Mouse (Mus musculus): ENCODE results near the gene Eif5b. TPM values are rescaled to one million over a fixed set of nuclear protein-coding genes. Genes with fewer than 3 reads are reported as not detected.
"Not testable (repeated sequence)": the region's sequence is repeated elsewhere in the genome, so short reads cannot be mapped to it uniquely, and the experiment has no call there.

The Eif5b gene
- polyA plus RNA-seq, 1 experiment = 6.9 TPM

DNA sequence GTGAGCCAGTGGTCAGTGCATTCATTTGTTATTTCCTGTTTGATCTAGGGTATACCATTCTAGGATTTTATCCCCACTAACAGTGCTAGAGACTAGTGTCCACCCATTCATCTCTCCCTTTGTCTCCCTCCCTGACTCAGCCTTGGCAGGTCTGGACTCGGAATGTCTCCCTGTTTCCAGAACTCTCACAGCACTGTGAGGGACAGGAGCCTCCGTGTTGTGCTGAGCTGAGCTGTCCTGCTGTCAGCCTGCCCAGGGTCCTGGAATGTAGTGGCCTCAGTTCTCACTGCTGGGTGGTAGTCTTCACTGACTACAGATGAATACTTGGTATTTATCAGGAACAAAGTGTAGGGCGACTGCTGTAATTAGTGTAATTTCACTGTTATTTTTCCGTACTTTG, 37.7 kb downstream of the Eif5b start:
- no peak for DNase-seq
- no peak for TF ChIP-seq CTCF (IDR thresholded peaks at IDR 0.05; ENCODE audit: insufficient read depth, low read length)
- TF ChIP-seq POLR2A (IDR thresholded peaks at IDR 0.05; ENCODE audit: borderline replicate concordance, extremely low read depth, low read depth, low read length) = no peak
- Histone ChIP-seq H3K4me3 (replicated peaks; ENCODE audit: extremely low read depth, low read depth, low read length) (no peak overlapping the region), H3K4me1 (ENCODE audit: control insufficient read depth, insufficient read depth, low read length) (no peaks in the 10 kb centered on the region)
- 89% methylated on average over 4 of the region's 4 CpGs for WGBS

DNA sequence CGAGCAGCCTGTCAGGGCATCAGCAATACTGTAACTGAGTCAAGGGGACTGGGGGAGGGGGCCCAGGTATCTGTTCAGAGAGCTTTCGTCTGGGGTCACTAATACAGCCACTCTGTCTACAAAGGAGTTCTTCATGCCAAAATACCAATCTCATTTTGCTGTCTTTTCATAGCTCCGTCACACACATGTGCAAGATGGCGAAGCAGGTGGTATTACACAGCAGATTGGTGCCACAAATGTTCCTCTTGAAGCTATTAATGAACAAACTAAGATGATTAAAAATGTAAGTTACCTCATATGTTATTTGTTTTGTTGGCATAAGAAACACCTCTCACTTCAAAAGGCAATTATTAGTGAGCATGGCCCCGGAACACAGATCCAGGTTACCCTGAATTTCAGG, 39.6 kb downstream of the Eif5b start:
- WGBS = 91% methylated on average over 5 of the region's 5 CpGs
- no peak for TF ChIP-seq CTCF (IDR thresholded peaks at IDR 0.05; ENCODE audit: insufficient read depth, low read length)
- no peak for TF ChIP-seq POLR2A (IDR thresholded peaks at IDR 0.05; ENCODE audit: borderline replicate concordance, extremely low read depth, low read depth, low read length)
- Histone ChIP-seq H3K4me1 (ENCODE audit: control insufficient read depth, insufficient read depth, low read length) (no peaks in the 10 kb centered on the region), H3K4me3 (replicated peaks; ENCODE audit: extremely low read depth, low read depth, low read length) (no peak overlapping the region)
- no peak for DNase-seq

DNA sequence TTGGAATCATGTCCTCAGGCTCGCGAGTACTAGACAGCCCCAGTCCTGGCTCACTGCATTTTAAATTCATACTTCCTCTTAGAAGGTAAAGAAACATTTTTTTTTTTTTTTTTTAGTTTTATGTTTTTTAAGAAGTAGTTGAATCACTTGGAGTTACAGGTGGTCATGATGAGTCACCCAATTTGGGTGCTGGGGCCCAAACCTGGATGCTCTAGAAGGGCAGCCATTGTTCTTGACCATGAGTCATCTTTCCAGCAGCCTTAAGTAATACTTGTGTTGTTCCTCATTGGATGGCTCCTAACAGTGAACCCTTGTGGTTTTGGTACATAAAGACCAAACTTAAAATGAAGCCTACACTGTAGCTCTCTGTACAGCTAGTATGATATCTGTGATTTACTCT, 41.1 kb downstream of the Eif5b start:
- DNase-seq = no peak
- Histone ChIP-seq H3K4me1 (ENCODE audit: control insufficient read depth, insufficient read depth, low read length) (no peaks in the 10 kb centered on the region), H3K4me3 (replicated peaks; ENCODE audit: extremely low read depth, low read depth, low read length) (no peak overlapping the region)
- WGBS = 95% methylated on average over 2 of the region's 2 CpGs
- TF ChIP-seq CTCF (IDR thresholded peaks at IDR 0.05; ENCODE audit: insufficient read depth, low read length) (no peak), POLR2A (IDR thresholded peaks at IDR 0.05; ENCODE audit: borderline replicate concordance, extremely low read depth, low read depth, low read length) (no peak)

DNA sequence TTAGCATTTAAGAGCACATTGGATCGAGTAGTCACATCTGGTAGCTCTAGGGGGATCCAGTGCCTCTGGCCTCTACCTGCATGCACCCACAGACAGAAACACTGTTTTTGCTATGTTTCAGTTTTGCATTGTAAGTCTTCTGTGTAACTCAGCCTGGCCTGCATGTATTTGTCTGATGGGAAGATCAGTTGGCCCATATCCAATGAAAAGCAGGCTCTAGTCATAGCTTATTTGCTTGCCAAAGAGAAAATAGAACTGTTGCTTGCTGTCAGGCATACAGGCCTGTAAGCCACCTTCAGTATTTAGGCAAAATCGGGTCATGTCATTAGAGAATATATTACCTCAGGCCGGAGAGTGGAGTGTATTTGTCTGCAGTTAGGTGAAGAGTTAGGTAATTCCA, 50.3 kb downstream of the Eif5b start:
- Histone ChIP-seq H3K4me3 (replicated peaks; ENCODE audit: extremely low read depth, low read depth, low read length) (no peak overlapping the region), H3K4me1 (ENCODE audit: control insufficient read depth, insufficient read depth, low read length) (no peaks in the 10 kb centered on the region)
- WGBS = 82% methylated on average over 3 of the region's 3 CpGs
- TF ChIP-seq POLR2A (IDR thresholded peaks at IDR 0.05; ENCODE audit: borderline replicate concordance, extremely low read depth, low read depth, low read length) (no peak), CTCF (IDR thresholded peaks at IDR 0.05; ENCODE audit: insufficient read depth, low read length) (no peak)
- DNase-seq = no peak

DNA sequence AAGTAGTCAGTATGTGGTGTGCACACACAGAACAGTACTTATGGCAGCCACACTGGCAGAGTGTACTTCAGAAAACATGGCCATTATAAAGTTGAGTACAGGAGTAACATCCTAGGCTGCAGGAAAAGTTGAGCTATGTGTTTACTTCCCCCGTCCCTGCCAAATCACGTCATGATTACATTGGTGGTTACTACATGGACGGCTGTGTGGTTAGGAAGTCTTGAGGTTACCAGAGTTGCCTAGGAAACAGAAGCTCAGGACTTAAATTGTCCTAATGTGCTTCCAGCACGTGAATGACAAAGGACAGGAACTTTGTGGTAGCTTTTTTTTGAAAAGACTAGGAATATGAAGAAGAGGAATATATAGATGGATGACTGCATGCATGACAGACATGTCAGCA, 51.8 kb downstream of the Eif5b start:
- 19% methylated on average over 4 of the region's 4 CpGs for WGBS
- TF ChIP-seq CTCF (IDR thresholded peaks at IDR 0.05; ENCODE audit: insufficient read depth, low read length) = no peak
- TF ChIP-seq POLR2A (IDR thresholded peaks at IDR 0.05; ENCODE audit: borderline replicate concordance, extremely low read depth, low read depth, low read length) = no peak
- no peak for DNase-seq
- Histone ChIP-seq H3K4me3 (replicated peaks; ENCODE audit: extremely low read depth, low read depth, low read length) (no peak overlapping the region), H3K4me1 (ENCODE audit: control insufficient read depth, insufficient read depth, low read length) (no peaks in the 10 kb centered on the region)

DNA sequence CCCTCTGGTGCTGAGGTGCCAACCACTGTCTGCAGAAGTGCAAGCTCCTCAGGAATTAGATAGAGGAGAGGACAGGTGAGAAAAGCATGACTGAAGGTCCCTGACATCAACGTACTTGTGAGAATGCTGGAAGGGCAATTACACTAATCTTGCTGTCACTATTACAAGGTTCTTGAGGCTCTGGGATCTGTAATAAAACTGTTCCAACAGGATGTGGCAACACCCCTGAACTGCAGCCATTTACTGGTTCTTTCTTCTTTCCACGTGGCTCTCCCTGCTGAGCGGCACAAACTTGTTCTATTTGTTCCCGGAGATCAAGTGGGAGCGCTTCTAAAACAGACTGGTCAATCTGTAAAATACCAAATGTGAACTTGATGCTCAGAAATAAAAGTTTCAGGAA, 57.4 kb downstream of the Eif5b start:
- 84% methylated on average over 5 of the region's 5 CpGs for WGBS
- Histone ChIP-seq H3K4me1 (ENCODE audit: control insufficient read depth, insufficient read depth, low read length) (no peaks in the 10 kb centered on the region), H3K4me3 (replicated peaks; ENCODE audit: extremely low read depth, low read depth, low read length) (no peak overlapping the region)
- no peak for DNase-seq
- TF ChIP-seq POLR2A (IDR thresholded peaks at IDR 0.05; ENCODE audit: borderline replicate concordance, extremely low read depth, low read depth, low read length) (no peak), CTCF (IDR thresholded peaks at IDR 0.05; ENCODE audit: insufficient read depth, low read length) (no peak)

DNA sequence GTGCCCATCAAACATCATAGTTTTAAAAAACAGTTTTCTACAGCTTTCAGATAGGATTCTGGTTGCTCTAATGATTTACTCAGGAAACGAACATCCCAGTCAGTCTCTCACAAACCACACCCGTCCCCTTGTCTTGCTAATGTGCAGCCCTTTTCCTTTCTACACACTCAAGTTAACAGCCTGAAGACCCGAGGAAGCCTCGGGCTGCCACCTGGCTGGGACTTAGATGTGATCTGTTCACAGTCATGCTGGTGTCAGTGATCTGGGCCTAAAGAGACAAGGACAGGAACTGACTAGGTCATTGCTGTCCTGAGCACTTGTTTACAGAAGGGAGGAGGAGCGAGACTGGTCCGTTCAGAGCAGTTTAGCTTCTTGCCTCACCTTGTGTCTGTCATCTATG, 60.6 kb downstream of the Eif5b start:
- WGBS = 69% methylated on average over 6 of the region's 6 CpGs
- H3K4me1 ChIP-seq (ENCODE audit: control insufficient read depth, insufficient read depth, low read length) = no peaks in the 10 kb centered on the region
- no peak overlapping the region for H3K4me3 ChIP-seq (replicated peaks; ENCODE audit: extremely low read depth, low read depth, low read length)
- TF ChIP-seq CTCF (IDR thresholded peaks at IDR 0.05; ENCODE audit: insufficient read depth, low read length) (no peak), POLR2A (IDR thresholded peaks at IDR 0.05; ENCODE audit: borderline replicate concordance, extremely low read depth, low read depth, low read length) (no peak)
- no peak for DNase-seq

DNA sequence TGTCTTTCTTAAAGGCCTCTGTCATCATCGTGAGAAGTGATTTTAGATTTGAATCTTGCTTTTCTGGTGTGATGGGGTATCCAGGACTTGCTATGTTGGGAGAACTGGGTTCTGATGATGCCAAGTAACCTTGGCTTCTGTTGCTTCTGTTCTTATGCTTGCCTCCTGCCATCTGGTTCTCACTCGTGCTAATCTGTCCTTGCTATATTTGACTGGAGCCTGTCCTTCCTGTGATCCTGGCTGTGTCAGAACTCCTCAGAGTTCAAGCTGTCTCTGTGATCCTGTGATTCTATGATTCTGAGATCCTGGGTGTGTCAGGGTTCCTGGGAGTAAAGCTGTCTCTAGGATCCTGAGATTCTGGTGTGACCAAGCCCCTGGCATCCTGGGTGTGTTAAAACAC, 64.3 kb downstream of the Eif5b start:
- 90% methylated on average over 2 of the region's 2 CpGs for WGBS
- H3K4me1 ChIP-seq (ENCODE audit: control insufficient read depth, insufficient read depth, low read length); H3K4me3 ChIP-seq (replicated peaks; ENCODE audit: extremely low read depth, low read depth, low read length); DNase-seq: not testable (repeated sequence)

DNA sequence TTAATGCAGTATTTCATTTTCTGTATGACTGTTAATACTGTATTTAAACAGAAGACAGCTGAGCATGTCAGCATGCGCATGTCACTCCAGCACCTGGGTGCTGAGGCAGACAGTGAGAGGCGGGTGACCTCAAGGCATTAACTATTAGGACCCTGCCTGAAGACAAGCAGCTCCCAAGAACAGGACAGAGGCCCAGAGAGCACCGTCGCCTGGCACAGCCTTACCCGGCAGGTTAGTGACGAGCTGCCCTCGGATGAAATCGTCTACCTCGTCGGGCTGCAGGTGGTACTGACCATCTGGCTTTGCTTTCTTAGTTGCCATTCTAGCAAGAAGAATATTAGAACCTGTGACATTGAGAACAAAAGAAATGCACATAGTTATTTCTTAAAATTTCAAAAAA, 69.5 kb downstream of the Eif5b start:
- WGBS = 95% methylated on average over 10 of the region's 10 CpGs
- DNase-seq = no peak
- Histone ChIP-seq H3K4me1 (ENCODE audit: control insufficient read depth, insufficient read depth, low read length) (no peaks in the 10 kb centered on the region), H3K4me3 (replicated peaks; ENCODE audit: extremely low read depth, low read depth, low read length) (no peak overlapping the region)
- no peak for TF ChIP-seq CTCF (IDR thresholded peaks at IDR 0.05; ENCODE audit: insufficient read depth, low read length)
- no peak for TF ChIP-seq POLR2A (IDR thresholded peaks at IDR 0.05; ENCODE audit: borderline replicate concordance, extremely low read depth, low read depth, low read length)

DNA sequence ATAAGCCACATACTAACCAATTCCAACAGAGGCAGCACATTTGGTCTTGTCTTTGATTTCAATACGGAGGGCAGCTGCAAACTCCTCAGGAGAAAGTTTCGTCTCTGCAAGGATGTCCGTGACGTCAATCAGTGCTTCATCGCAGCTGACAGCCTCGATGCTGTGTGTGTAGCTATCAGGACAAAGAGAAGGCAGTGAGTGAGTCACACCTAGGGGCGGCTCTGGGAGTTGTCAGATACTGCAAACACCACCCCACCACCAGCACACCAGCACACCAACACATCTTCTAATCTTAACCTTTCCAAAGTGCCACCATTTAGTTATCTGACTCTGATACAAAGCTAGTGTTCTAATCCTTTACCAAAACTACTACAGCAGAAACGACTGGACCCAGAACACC, 73.5 kb downstream of the Eif5b start:
- WGBS = 66% methylated on average over 8 of the region's 8 CpGs
- TF ChIP-seq CTCF (IDR thresholded peaks at IDR 0.05; ENCODE audit: insufficient read depth, low read length) (no peak), POLR2A (IDR thresholded peaks at IDR 0.05; ENCODE audit: borderline replicate concordance, extremely low read depth, low read depth, low read length) (no peak)
- no peaks in the 10 kb centered on the region for H3K4me1 ChIP-seq (ENCODE audit: control insufficient read depth, insufficient read depth, low read length)
- H3K4me3 ChIP-seq (replicated peaks; ENCODE audit: extremely low read depth, low read depth, low read length) = no peak overlapping the region
- DNase-seq = no peak

DNA sequence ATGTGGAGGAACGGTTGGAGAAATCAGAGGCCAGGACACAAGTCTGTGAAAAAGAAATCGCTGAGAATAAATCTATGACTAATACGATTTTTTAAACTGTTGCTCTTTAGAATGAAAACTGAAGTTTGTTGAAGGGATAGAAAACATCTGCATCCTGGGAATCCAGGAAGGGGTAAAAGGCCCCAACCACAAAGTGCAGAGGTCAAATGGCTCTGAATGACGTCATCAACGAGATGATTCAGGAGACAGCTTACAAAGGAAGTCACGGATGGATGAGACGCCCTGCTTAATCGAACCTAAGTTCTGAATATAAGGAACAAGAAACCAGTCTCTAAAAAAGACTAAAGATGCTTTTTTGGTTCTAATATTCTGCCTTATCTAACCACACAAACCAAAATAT, 83.5 kb downstream of the Eif5b start:
- Histone ChIP-seq H3K4me1 (ENCODE audit: control insufficient read depth, insufficient read depth, low read length) (no peaks in the 10 kb centered on the region), H3K4me3 (replicated peaks; ENCODE audit: extremely low read depth, low read depth, low read length) (no peak overlapping the region)
- DNase-seq = no peak
- no peak for TF ChIP-seq CTCF (IDR thresholded peaks at IDR 0.05; ENCODE audit: insufficient read depth, low read length)
- TF ChIP-seq POLR2A (IDR thresholded peaks at IDR 0.05; ENCODE audit: borderline replicate concordance, extremely low read depth, low read depth, low read length) = no peak
- 55% methylated on average over 8 of the region's 8 CpGs for WGBS

Measured in lung, adult 2 months (tissue).